Mouse (Mus musculus): Measurements from ENCODE around the gene Gm8138. TPM values are rescaled to one million over a fixed set of nuclear protein-coding genes. Genes with fewer than 3 reads are reported as not detected.
"Not testable (repeated sequence)": the region's sequence is repeated elsewhere in the genome, so short reads cannot be mapped to it uniquely, and the experiment has no call there.

Gene Gm8138
- polyA plus RNA-seq (2015; fragmentation: Nextera tagmentation; extraction: Ambion mirVana) = not detected in 2 replicates

GRCm38 (mm10) chr14:43416250-43416649 lies at the start of gene Gm8138:
Gene Gm8138 (minus strand): TSS chr14:43416350.
- H3K36me3 ChIP-seq (ENCODE audit: control insufficient read depth, insufficient read depth); H3K9ac ChIP-seq (ENCODE audit: low read depth, low read length); H3K27me3 ChIP-seq (replicated peaks; ENCODE audit: control insufficient read depth, insufficient read depth, low read length); H3K4me1 ChIP-seq (replicated peaks; ENCODE audit: control insufficient read depth, insufficient read depth, low read length); H3K4me2 ChIP-seq (replicated peaks; ENCODE audit: low read depth); H3K4me3 ChIP-seq (ENCODE audit: low read depth, low read length); H3K27ac ChIP-seq (ENCODE audit: low read depth, low read length); H3K9me3 ChIP-seq (ENCODE audit: control insufficient read depth); ATAC-seq: not testable (repeated sequence)
- no CpG with 5 or more reads among the region's 3 CpGs for WGBS

GRCm38 (mm10) chr14:43361713-43362112 lies 54.4 kb downstream of the Gm8138 start:
- ATAC-seq; H3K27ac ChIP-seq (ENCODE audit: low read depth, low read length); H3K4me3 ChIP-seq (ENCODE audit: low read depth, low read length); H3K27me3 ChIP-seq (replicated peaks; ENCODE audit: control insufficient read depth, insufficient read depth, low read length); H3K36me3 ChIP-seq (ENCODE audit: control insufficient read depth, insufficient read depth); H3K4me2 ChIP-seq (replicated peaks; ENCODE audit: low read depth); H3K4me1 ChIP-seq (replicated peaks; ENCODE audit: control insufficient read depth, insufficient read depth, low read length); H3K9ac ChIP-seq (ENCODE audit: low read depth, low read length); H3K9me3 ChIP-seq (ENCODE audit: control insufficient read depth): not testable (repeated sequence)
- 86% methylated on average over 11 of the region's 11 CpGs for WGBS

Other genes with a start within 250 kb of the Gm8138 start
- gene Gm7233, start 236.5 kb downstream of the Gm8138 start, polyA plus RNA-seq (2015; fragmentation: Nextera tagmentation; extraction: Ambion mirVana) = not detected in 2 replicates
- not detected in 2 replicates for gene Gm8122, start 181.0 kb downstream of the Gm8138 start, polyA plus RNA-seq (2015; fragmentation: Nextera tagmentation; extraction: Ambion mirVana)
- not detected in 2 replicates for gene Gm8126, start 157.7 kb downstream of the Gm8138 start, polyA plus RNA-seq (2015; fragmentation: Nextera tagmentation; extraction: Ambion mirVana)
- not detected in 2 replicates for gene Gm9732, start 141.3 kb downstream of the Gm8138 start, polyA plus RNA-seq (2015; fragmentation: Nextera tagmentation; extraction: Ambion mirVana)
- gene Gm8127, start 122.5 kb downstream of the Gm8138 start, polyA plus RNA-seq (2015; fragmentation: Nextera tagmentation; extraction: Ambion mirVana) = not detected in 2 replicates
- not detected in 2 replicates for gene 1700001F09Rik, start 68.5 kb downstream of the Gm8138 start, polyA plus RNA-seq (2015; fragmentation: Nextera tagmentation; extraction: Ambion mirVana)
- gene Gm5799, start 127.2 kb upstream of the Gm8138 start, polyA plus RNA-seq (2015; fragmentation: Nextera tagmentation; extraction: Ambion mirVana) = not detected in 2 replicates
- gene Gm17654, start 162.8 kb upstream of the Gm8138 start, polyA plus RNA-seq (2015; fragmentation: Nextera tagmentation; extraction: Ambion mirVana) = not detected in 2 replicates
- gene Gm10375, start 191.7 kb upstream of the Gm8138 start, polyA plus RNA-seq (2015; fragmentation: Nextera tagmentation; extraction: Ambion mirVana) = not detected in 2 replicates